Mouse (Mus musculus) midbrain, embryonic 16.5 days (tissue): ENCODE results near the gene Ssbp3. TPM values are rescaled to one million over a fixed set of nuclear protein-coding genes. Genes with fewer than 3 reads are reported as not detected.
A peak's percentile ranks its signal among the peaks of the same experiment; 100 is the strongest.

Source experiments
- ATAC-seq: fragments of 200-750 bp; cut with Nextera tagmentation; 2 replicates; pipeline ENCODE4 v1.8.0; 2017; ENCODE audit warnings: moderate TSS enrichment
- H3K27ac ChIP-seq: fragments of 300-500 bp; sonication (generic); 2 replicates; pipeline ENCODE4 v1.5.1; 2014; ENCODE audit warnings: mild to moderate bottlenecking, low read length, mixed read lengths
- H3K27me3 ChIP-seq: fragments of 300-500 bp; sonication (generic); 2 replicates; pipeline ENCODE4 v1.6.1; 2014; ENCODE audit warnings: low read depth, low read length, mixed read lengths; ENCODE audit not compliant: control insufficient read depth, insufficient read depth
- H3K36me3 ChIP-seq: fragments of 300-500 bp; sonication (generic); 2 replicates; pipeline ENCODE4 v1.6.1; 2014; ENCODE audit warnings: mild to moderate bottlenecking, low read length, moderate library complexity, mixed read lengths; ENCODE audit not compliant: control insufficient read depth, insufficient read depth
- H3K4me1 ChIP-seq: fragments of 300-500 bp; sonication (generic); 2 replicates; pipeline ENCODE4 v1.6.1; 2014; ENCODE audit warnings: mild to moderate bottlenecking, low read length, mixed read lengths; ENCODE audit not compliant: control insufficient read depth, insufficient read depth
- H3K4me2 ChIP-seq: fragments of 300-500 bp; sonication (generic); 2 replicates; pipeline ENCODE4 v1.6.1; 2014; ENCODE audit warnings: mild to moderate bottlenecking, low read length, mixed read lengths
- H3K4me3 ChIP-seq: fragments of 300-500 bp; sonication (generic); 2 replicates; pipeline ENCODE4 v1.5.1; 2014; ENCODE audit warnings: low read depth, mild to moderate bottlenecking, low read length, moderate library complexity, mixed read lengths
- H3K9ac ChIP-seq: fragments of 300-500 bp; sonication (generic); 2 replicates; pipeline ENCODE4 v1.6.1; 2014; ENCODE audit warnings: low read depth, low read length, mixed read lengths
- H3K9me3 ChIP-seq: fragments of 300-500 bp; sonication (generic); replicated peaks from 2 replicates; pipeline ENCODE4 v1.6.1; 2014; ENCODE audit warnings: mild to moderate bottlenecking, low read length, mixed read lengths; ENCODE audit not compliant: control insufficient read depth, poor library complexity, severe bottlenecking
- WGBS: fragments of 180-500 bp; shearing (Covaris S2); extraction: QIAGEN DNeasy Blood & Tissue Kit; methylation state at CpG from one replicate; pipeline ENCODE4 v1.1.7; 2014; 5-methylcytosine and 5-hydroxymethylcytosine counted together
- polyA plus RNA-seq: library from polyadenylated mRNA; unstranded; fragments of >200 nt; fragmentation: Nextera tagmentation; extraction: Ambion mirVana; gene quantifications from 2 replicates; pipeline ENCODE4 v1.2.1, GENCODE M21; 2015

The Ssbp3 gene
- polyA plus RNA-seq, 1 experiment from 2014 or later: 129 TPM

DNA sequence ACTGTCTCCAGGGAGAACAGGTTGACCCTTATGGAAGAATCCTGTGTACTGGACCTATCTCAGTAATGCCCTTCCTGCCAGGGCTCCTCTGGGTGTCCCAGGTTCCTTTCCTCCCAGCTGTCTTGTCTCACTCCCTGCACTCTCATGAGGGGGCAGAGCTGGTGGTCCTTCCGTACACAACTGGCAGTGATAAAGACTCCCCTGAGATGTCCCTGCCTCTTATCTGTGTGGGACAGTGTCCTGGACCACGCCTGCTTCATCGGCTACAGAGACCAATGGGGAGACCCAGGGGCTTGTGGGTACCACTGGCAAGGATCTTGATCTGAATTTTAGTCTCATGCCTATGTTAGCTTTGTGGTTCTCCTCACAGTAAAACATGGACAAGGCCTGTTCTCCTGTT is 12.4 kb downstream of the Ssbp3 start:
- no peak for ATAC-seq
- Histone ChIP-seq H3K36me3 (peaks cover 16% of the 10 kb centered on the region; the same call in 1 of the 2 replicates), H3K4me2 (no peak overlapping the region), H3K9ac (no peak overlapping the region), H3K27me3 (no peaks in the 10 kb centered on the region), H3K9me3 (no peaks in the 10 kb centered on the region), H3K4me3 (no peak overlapping the region), H3K27ac (no peak overlapping the region), H3K4me1 (peaks cover 25% of the 10 kb centered on the region)
- 67% methylated on average over 3 of the region's 3 CpGs for WGBS

DNA sequence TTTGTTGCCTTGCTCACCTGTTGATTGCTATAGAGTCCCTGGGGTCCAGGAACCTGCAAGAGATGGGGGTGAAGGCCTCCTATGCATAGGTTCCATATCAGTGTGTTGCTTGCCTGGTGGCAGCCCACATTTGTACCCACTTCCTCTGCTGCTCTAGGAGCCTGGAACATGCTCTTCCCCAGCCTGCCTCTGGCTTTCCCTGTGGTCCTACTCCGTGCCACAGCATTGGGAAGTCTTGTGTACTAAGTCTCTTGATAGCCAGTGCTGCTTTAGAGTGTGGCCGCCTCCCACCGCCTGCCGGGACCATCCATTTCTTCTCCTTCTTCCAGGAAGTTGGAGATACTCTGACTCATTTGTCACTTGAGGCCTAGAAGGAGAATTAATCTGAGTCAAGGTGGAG is 13.7 kb downstream of the Ssbp3 start:
- H3K9ac ChIP-seq: no peak overlapping the region
- ATAC-seq: no peak
- peaks cover 12% of the 10 kb centered on the region for H3K36me3 ChIP-seq
- H3K4me2 ChIP-seq: no peak overlapping the region
- peaks cover 29% of the 10 kb centered on the region for H3K4me1 ChIP-seq
- no peaks in the 10 kb centered on the region for H3K9me3 ChIP-seq
- no peak overlapping the region for H3K27ac ChIP-seq
- WGBS: 96% methylated on average over 4 of the region's 4 CpGs
- no peak overlapping the region for H3K4me3 ChIP-seq
- no peaks in the 10 kb centered on the region for H3K27me3 ChIP-seq

DNA sequence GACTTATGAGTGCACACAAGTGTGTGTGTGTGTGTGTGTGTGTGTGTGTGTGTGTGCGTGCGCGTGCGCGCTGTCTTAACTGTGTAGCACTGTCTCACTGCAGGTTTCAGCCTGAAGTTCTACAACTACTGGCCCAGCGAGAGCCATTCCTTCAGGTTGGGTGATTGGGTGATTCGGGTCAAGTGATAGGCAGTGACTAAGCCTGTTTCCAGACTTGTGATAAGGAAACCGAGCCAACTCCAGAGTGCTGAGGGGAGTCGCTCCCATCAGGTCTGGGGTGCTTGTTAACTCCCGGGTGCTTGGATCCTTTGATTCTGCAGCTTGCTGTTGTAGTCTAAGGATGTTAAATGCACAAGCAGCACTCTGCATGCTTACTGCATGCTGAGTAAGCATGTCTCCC is 14.4 kb downstream of the Ssbp3 start:
- H3K4me1 ChIP-seq: peaks cover 32% of the 10 kb centered on the region
- no peak overlapping the region for H3K4me3 ChIP-seq
- no peaks in the 10 kb centered on the region for H3K9me3 ChIP-seq
- ATAC-seq: no peak
- H3K4me2 ChIP-seq: no peak overlapping the region
- H3K27ac ChIP-seq: no peak overlapping the region
- H3K36me3 ChIP-seq: peaks cover 12% of the 10 kb centered on the region
- H3K9ac ChIP-seq: no peak overlapping the region
- H3K27me3 ChIP-seq: no peaks in the 10 kb centered on the region
- WGBS: 89% methylated on average over 10 of the region's 10 CpGs

DNA sequence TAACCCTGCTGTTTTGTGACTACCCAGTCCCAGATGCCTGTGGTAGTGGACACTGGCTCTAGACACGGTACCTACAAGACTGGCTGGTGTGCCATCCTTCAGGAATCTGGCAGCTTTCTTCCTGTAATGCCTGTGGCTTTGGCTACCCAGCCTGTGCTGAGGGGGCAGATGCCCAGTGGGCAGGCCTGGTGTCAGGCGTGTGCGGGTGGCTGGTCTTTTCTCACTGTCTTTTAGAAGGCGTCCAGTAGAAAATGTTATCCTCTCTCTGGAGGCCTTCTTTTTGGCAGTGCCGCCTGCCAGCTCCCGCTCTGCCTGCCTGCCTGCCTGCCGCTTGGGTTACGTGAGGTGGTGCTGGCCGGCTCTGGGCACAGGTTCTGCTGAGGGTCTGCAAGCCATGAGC is 15.9 kb downstream of the Ssbp3 start:
- ATAC-seq: no peak
- Histone ChIP-seq H3K4me3 (no peak overlapping the region), H3K4me1 (peaks cover 29% of the 10 kb centered on the region), H3K9me3 (no peaks in the 10 kb centered on the region), H3K27me3 (no peaks in the 10 kb centered on the region), H3K9ac (no peak overlapping the region), H3K4me2 (no peak overlapping the region), H3K27ac (peak overlapping the region; percentile 24; the same call in 1 of the 2 replicates), H3K36me3 (peaks cover 12% of the 10 kb centered on the region)
- 65% methylated on average over 9 of the region's 9 CpGs for WGBS

DNA sequence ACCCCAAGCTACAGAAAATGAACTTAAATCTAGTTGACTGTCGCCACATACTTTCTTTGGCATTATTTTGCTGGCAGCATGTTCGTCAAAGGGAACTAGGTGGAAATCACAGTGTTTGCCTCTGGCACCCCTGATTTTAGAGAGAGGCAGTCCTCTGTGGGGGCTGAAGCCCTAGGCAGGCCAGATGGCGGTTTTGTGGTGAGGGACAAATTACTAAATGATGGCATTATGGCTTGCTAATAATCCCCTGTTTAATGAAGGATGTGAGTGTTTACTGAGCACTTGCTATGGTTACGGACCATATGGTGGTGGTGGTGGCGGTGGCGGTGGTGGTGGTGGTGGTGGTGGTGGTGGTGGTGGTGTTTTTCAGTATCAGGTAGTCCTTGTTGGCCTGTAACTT is 16.5 kb downstream of the Ssbp3 start:
- H3K9me3 ChIP-seq: no peaks in the 10 kb centered on the region
- H3K4me3 ChIP-seq: no peak overlapping the region
- H3K27me3 ChIP-seq: no peaks in the 10 kb centered on the region
- whole genome bisulfite sequencing: 84% methylated on average over 6 of the region's 6 CpGs
- H3K4me1 ChIP-seq: peaks cover 23% of the 10 kb centered on the region
- no peak for ATAC-seq
- peaks cover 12% of the 10 kb centered on the region for H3K36me3 ChIP-seq
- H3K27ac ChIP-seq: no peak overlapping the region
- no peak overlapping the region for H3K9ac ChIP-seq
- H3K4me2 ChIP-seq: no peak overlapping the region

DNA sequence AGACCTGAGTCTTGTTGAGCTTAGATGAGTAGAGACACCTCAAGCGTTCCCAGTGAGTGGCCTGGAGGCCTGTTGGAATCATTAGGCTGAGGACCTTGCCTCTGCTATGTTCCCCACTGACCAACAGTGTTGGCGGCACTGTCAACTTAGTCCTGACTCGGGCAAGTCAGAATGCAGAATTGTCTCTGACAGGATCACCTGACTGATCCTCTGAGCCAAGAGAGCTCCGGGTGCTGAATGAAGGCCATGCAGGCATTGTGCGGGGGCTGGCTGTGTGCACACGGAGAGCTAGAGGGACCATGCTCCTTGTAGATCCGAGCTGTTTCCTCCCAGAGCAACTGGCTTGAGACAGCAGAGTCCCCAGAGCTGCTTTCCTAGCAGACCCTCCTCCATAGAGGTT is 18.5 kb downstream of the Ssbp3 start:
- peaks cover 12% of the 10 kb centered on the region for H3K36me3 ChIP-seq
- no peaks in the 10 kb centered on the region for H3K9me3 ChIP-seq
- H3K4me3 ChIP-seq: no peak overlapping the region
- H3K27ac ChIP-seq: no peak overlapping the region
- H3K4me2 ChIP-seq: no peak overlapping the region
- ATAC-seq: no peak
- H3K4me1 ChIP-seq: peaks cover 23% of the 10 kb centered on the region
- H3K9ac ChIP-seq: no peak overlapping the region
- WGBS: 65% methylated on average over 7 of the region's 7 CpGs
- no peaks in the 10 kb centered on the region for H3K27me3 ChIP-seq

DNA sequence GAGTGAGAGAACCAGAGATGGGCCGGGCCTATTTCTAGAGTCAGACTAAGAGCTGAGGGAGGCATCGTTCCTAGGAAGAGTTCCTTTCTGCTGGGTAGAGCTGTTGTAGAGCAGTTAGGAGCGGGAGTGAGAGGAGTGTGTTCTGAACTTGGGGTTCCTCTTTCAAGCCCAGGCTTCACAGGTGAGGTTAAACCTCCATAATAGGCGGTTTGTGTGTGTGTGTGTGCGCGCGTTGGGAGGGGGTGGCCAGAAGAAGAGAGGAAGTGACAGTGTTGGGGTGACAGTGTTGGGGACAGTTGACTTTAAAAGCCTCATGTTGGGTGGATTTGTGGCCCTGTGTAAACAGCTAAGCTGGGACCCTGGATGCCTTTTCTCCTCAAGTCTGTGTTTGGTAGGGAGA is 22.1 kb downstream of the Ssbp3 start:
- no peak for ATAC-seq
- WGBS: over 99% methylated on average over 7 of the region's 7 CpGs
- Histone ChIP-seq H3K4me2 (no peak overlapping the region), H3K9ac (no peak overlapping the region), H3K27ac (no peak overlapping the region), H3K4me1 (peaks cover 48% of the 10 kb centered on the region), H3K27me3 (no peaks in the 10 kb centered on the region), H3K36me3 (no peaks in the 10 kb centered on the region; the same call in none of the 2 replicates), H3K4me3 (no peak overlapping the region), H3K9me3 (no peaks in the 10 kb centered on the region)

DNA sequence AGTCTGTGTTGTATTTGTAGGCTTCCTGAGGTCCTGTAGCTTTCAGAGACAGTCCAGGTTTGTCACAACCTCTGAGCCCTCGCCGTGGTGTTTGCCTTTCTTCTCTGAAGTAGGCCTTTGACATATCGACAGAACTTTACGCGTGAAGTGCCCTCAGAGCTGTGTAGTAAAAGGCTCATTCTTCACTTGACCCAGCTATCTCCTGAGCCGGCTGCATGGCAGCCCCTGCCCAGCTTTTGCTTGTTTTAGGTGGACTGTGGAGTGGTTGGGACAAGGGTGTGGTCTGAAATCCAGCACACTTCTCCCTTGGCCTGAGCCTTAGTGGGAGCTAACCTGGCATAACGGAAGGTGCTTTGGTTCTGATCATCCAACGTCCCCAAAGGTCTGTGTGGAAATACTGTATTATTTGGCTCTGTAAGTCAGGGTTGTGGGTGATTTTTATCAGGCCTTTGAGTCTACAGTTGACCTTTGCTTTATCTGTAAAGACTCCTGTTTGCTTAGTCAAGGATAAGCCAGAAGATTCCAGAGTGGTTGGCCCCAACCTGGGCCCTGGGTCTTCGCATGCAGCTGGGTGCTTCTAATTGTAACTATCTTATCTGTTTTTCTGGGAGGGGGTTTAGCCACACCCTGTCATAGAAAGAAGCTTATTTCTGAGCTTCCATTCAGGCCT is 23.4 kb downstream of the Ssbp3 start:
- H3K4me2 ChIP-seq: no peak overlapping the region
- H3K27me3 ChIP-seq: no peaks in the 10 kb centered on the region
- peaks cover 59% of the 10 kb centered on the region for H3K4me1 ChIP-seq
- ATAC-seq: no peak
- H3K36me3 ChIP-seq: no peaks in the 10 kb centered on the region; the same call in 1 of the 2 replicates
- 73% methylated on average over 9 of the region's 9 CpGs for WGBS
- no peak overlapping the region for H3K27ac ChIP-seq
- no peaks in the 10 kb centered on the region for H3K9me3 ChIP-seq
- no peak overlapping the region for H3K4me3 ChIP-seq
- H3K9ac ChIP-seq: no peak overlapping the region

DNA sequence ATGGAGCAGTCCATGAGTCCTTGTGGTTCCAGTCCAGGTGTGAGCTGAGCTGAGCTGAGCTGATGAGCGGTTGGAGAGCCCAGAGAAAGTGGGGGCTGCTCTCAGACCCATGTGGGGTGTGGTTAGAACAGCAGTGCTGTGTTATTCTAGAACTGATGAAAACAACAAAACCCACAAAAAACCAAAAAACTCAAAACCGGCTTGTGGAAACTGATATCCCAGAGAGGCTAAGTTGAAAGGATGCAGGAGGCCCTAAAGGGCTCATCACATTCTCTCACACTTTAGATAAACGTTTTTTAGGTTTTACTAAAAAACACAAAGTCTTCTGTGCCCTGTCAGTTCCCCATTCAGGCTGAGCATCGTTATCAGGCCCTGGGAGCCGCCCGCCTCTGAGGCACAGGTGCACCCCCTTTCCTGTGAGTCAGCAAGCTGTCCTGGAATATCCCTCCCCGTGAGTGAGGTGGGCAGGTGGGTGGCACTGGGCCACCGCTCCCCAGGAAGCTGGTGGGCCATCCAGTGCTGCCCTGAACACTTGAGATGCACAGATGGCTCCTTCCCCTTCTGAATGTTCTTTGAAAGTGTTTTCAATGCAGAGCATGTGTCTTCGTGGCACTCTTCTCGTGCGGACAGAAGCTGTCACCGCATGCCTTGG is 24.6 kb downstream of the Ssbp3 start:
- Histone ChIP-seq H3K4me1 (peaks cover 64% of the 10 kb centered on the region), H3K9me3 (no peaks in the 10 kb centered on the region), H3K27me3 (no peaks in the 10 kb centered on the region), H3K4me3 (no peak overlapping the region), H3K27ac (peak overlapping the region; percentile 59), H3K9ac (peak overlapping the region; percentile 15; the same call in 1 of the 2 replicates), H3K36me3 (no peaks in the 10 kb centered on the region; the same call in 1 of the 2 replicates), H3K4me2 (no peak overlapping the region)
- no peak for ATAC-seq
- 31% methylated on average over 12 of the region's 12 CpGs for WGBS
